8 mouse cellular contexts compared by ENCODE assay signal in genomic region chr13:20292348-20292747, GRCm38 (mm10).
DNase-seq lines count a peak whose midpoint lies in the region; ATAC-seq and TF ChIP-seq lines count a peak whose summit lies in the region.

No protein-coding gene starts in this region.

- DNase-seq in embryo, embryonic 10 days (ENCODE audit: low spot score), result peak; percentile 67
- no peak for DNase-seq in embryo, embryonic 9.5 days (ENCODE audit: extremely low spot score)
- peak; percentile 47 for DNase-seq in A20 (ENCODE audit: low read depth, low spot score)
- DNase-seq in lung, postnatal 25 days (ENCODE audit: low spot score), result peak; percentile 74
- DNase-seq in retina, postnatal 7 days (ENCODE audit: low read depth, low spot score), result peak; percentile 31

- H3K4me1 ChIP-seq in bone marrow, adult 2 months (ENCODE audit: control insufficient read depth, insufficient read depth, low read length), result no peaks in the 10 kb centered on the region; the same call in 1 of the 2 replicates
- no peaks in the 10 kb centered on the region; the same call in 1 of the 2 replicates for H3K4me1 ChIP-seq in forebrain, embryonic 12.5 days
- no peaks in the 10 kb centered on the region for H3K4me1 ChIP-seq in intestine, postnatal 0 days (replicated peaks; ENCODE audit: control insufficient read depth, insufficient read depth, low read length)

- H3K27me3 ChIP-seq in forebrain, embryonic 12.5 days, result no peaks in the 10 kb centered on the region
- no peaks in the 10 kb centered on the region for H3K27me3 ChIP-seq in intestine, postnatal 0 days (replicated peaks; ENCODE audit: control insufficient read depth, insufficient read depth, low read length)

- TF ChIP-seq POLR2A in bone marrow, adult 2 months (IDR thresholded peaks at IDR 0.05; ENCODE audit: borderline replicate concordance, control insufficient read depth, low read depth, low read length), result no peak

- under 1% methylated on average over 5 of the region's 5 CpGs for WGBS in bone marrow, adult 2 months
- WGBS in forebrain, embryonic 12.5 days, result 7% methylated on average over 5 of the region's 5 CpGs
- WGBS in intestine, postnatal 0 days, result 4% methylated on average over 5 of the region's 5 CpGs

- H3K9me3 ChIP-seq in forebrain, embryonic 12.5 days, result no peaks in the 10 kb centered on the region
- H3K9me3 ChIP-seq in intestine, postnatal 0 days (ENCODE audit: control insufficient read depth), result no peaks in the 10 kb centered on the region

- TF ChIP-seq CTCF in bone marrow, adult 2 months (IDR thresholded peaks at IDR 0.05; ENCODE audit: control insufficient read depth, insufficient read depth, low read length), result peak; percentile 76
- TF ChIP-seq CTCF in intestine, postnatal 0 days (IDR thresholded peaks at IDR 0.05; ENCODE audit: low read depth), result peak; percentile 90

- H3K9ac ChIP-seq in forebrain, embryonic 12.5 days, result no peak overlapping the region
- H3K9ac ChIP-seq in intestine, postnatal 0 days (ENCODE audit: low read depth, low read length), result no peak overlapping the region

- ATAC-seq in forebrain, embryonic 12.5 days (ENCODE audit: low FRiP score), result peak; percentile 65
- no peak for ATAC-seq in intestine, postnatal 0 days

- no peak overlapping the region for H3K4me2 ChIP-seq in forebrain, embryonic 12.5 days
- no peak overlapping the region for H3K4me2 ChIP-seq in intestine, postnatal 0 days (replicated peaks; ENCODE audit: low read depth)

- H3K4me3 ChIP-seq in bone marrow, adult 2 months (replicated peaks; ENCODE audit: control insufficient read depth, low read depth, low read length), result no peak overlapping the region
- H3K4me3 ChIP-seq in forebrain, embryonic 12.5 days (replicated peaks), result no peak overlapping the region
- H3K4me3 ChIP-seq in intestine, postnatal 0 days (ENCODE audit: low read depth, low read length), result no peak overlapping the region

- H3K36me3 ChIP-seq in forebrain, embryonic 12.5 days (replicated peaks), result no peaks in the 10 kb centered on the region
- H3K36me3 ChIP-seq in intestine, postnatal 0 days (ENCODE audit: control insufficient read depth, insufficient read depth), result no peaks in the 10 kb centered on the region

- H3K27ac ChIP-seq in bone marrow, adult 2 months (ENCODE audit: control insufficient read depth, insufficient read depth, low read depth, low read length, poor library complexity), result no peak overlapping the region
- H3K27ac ChIP-seq in forebrain, embryonic 12.5 days, result no peak overlapping the region
- no peak overlapping the region for H3K27ac ChIP-seq in intestine, postnatal 0 days (ENCODE audit: low read depth, low read length)
